Mouse (Mus musculus) kidney, embryonic 14.5 days (tissue): ENCODE measurements around the gene Dennd1a. TPM values are rescaled to one million over a fixed set of nuclear protein-coding genes. Genes with fewer than 3 reads are reported as not detected.

Source experiments
- ATAC-seq: fragments of 200-750 bp; cut with Nextera tagmentation; 2 replicates; pipeline ENCODE4 v1.8.0; 2017; ENCODE audit warnings: moderate number of reproducible peaks, mild to moderate bottlenecking, moderate TSS enrichment, moderate library complexity; ENCODE audit not compliant: low FRiP score, low TSS enrichment
- H3K27ac ChIP-seq: fragments of 300-500 bp; sonication (generic); 2 replicates; pipeline ENCODE4 v1.5.1; 2014; ENCODE audit warnings: low read depth, mild to moderate bottlenecking, low read length, moderate library complexity, mixed read lengths
- H3K27me3 ChIP-seq: fragments of 300-500 bp; sonication (generic); 2 replicates; pipeline ENCODE4 v1.6.1; 2014; ENCODE audit warnings: mild to moderate bottlenecking, low read length; ENCODE audit not compliant: control insufficient read depth, insufficient read depth
- H3K36me3 ChIP-seq: fragments of 300-500 bp; sonication (generic); 2 replicates; pipeline ENCODE4 v1.6.1; 2014; ENCODE audit warnings: low read length, mixed read lengths; ENCODE audit not compliant: control insufficient read depth, insufficient read depth
- H3K4me1 ChIP-seq: fragments of 300-500 bp; sonication (generic); 2 replicates; pipeline ENCODE4 v1.6.1; 2014; ENCODE audit warnings: low read length, mixed read lengths; ENCODE audit not compliant: control insufficient read depth, insufficient read depth
- H3K4me2 ChIP-seq: fragments of 300-500 bp; sonication (generic); replicated peaks from 2 replicates; pipeline ENCODE4 v1.6.1; 2014; ENCODE audit warnings: low read depth, mild to moderate bottlenecking, low read length
- H3K4me3 ChIP-seq: fragments of 300-500 bp; sonication (generic); 2 replicates; pipeline ENCODE4 v1.5.1; 2014; ENCODE audit warnings: mild to moderate bottlenecking, low read length
- H3K9ac ChIP-seq: fragments of 300-500 bp; sonication (generic); 2 replicates; pipeline ENCODE4 v1.6.1; 2014; ENCODE audit warnings: low read depth, mild to moderate bottlenecking, low read length, moderate library complexity
- H3K9me3 ChIP-seq: fragments of 300-500 bp; sonication (generic); 2 replicates; pipeline ENCODE4 v1.6.1; 2016; ENCODE audit warnings: low read length; ENCODE audit not compliant: control insufficient read depth
- WGBS: fragments of 180-500 bp; shearing (Covaris S2); extraction: QIAGEN DNeasy Blood & Tissue Kit; methylation state at CpG from one replicate; pipeline ENCODE4 v1.1.7; 2014; 5-methylcytosine and 5-hydroxymethylcytosine counted together
- polyA plus RNA-seq: library from polyadenylated mRNA; unstranded; fragments of >200 nt; fragmentation: Nextera tagmentation; extraction: Ambion mirVana; gene quantifications from 2 replicates; pipeline ENCODE4 v1.2.1, GENCODE M21; 2014

The Dennd1a gene
- polyA plus RNA-seq, 1 experiment from 2014 or later, result 12.6 TPM

- WGBS, result 50% methylated on average over 4 of the region's 4 CpGs
Observed at GRCm38 (mm10) chr2:37819526-37820152, 467.6 kb downstream of the Dennd1a start.

GRCm38 (mm10) chr2:37818761-37819525 lies 468.2 kb downstream of the Dennd1a start:
- H3K4me1 ChIP-seq, result no peaks in the 10 kb centered on the region
- no peaks in the 10 kb centered on the region for H3K27me3 ChIP-seq
- no peak overlapping the region for H3K4me3 ChIP-seq
- H3K9me3 ChIP-seq, result no peaks in the 10 kb centered on the region
- peaks cover 5% of the 10 kb centered on the region; the same call in 1 of the 2 replicates for H3K36me3 ChIP-seq
- no peak overlapping the region for H3K9ac ChIP-seq
- no peak for ATAC-seq
- H3K27ac ChIP-seq, result no peak overlapping the region
- 23% methylated on average over 5 of the region's 5 CpGs for WGBS
- H3K4me2 ChIP-seq, result no peak overlapping the region

More at GRCm38 (mm10) chr2:37819526-37820152, 467.6 kb downstream of the Dennd1a start:
- no peaks in the 10 kb centered on the region for H3K27me3 ChIP-seq
- H3K9ac ChIP-seq, result no peak overlapping the region
- H3K4me2 ChIP-seq, result no peak overlapping the region
- peaks cover 2% of the 10 kb centered on the region; the same call in 1 of the 2 replicates for H3K36me3 ChIP-seq
- no peaks in the 10 kb centered on the region for H3K9me3 ChIP-seq
- H3K4me3 ChIP-seq, result no peak overlapping the region
- no peaks in the 10 kb centered on the region for H3K4me1 ChIP-seq
- no peak overlapping the region for H3K27ac ChIP-seq
- peak; percentile 79 for ATAC-seq

- no peak overlapping the region for H3K27ac ChIP-seq
- no peak overlapping the region for H3K4me3 ChIP-seq
- no peak overlapping the region for H3K9ac ChIP-seq
- peaks cover 5% of the 10 kb centered on the region; the same call in 1 of the 2 replicates for H3K36me3 ChIP-seq
- ATAC-seq, result 0 out of 2 replicates have a peak, but pooled peaks have one; percentile 30
- H3K4me2 ChIP-seq, result no peak overlapping the region
- H3K9me3 ChIP-seq, result no peaks in the 10 kb centered on the region
- 18% methylated on average over 3 of the region's 3 CpGs for WGBS
- H3K27me3 ChIP-seq, result no peaks in the 10 kb centered on the region
- no peaks in the 10 kb centered on the region for H3K4me1 ChIP-seq
Observed at GRCm38 (mm10) chr2:37815676-37816075, 471.5 kb downstream of the Dennd1a start.

- WGBS, result 83% methylated on average over 8 of the region's 8 CpGs
- no peak overlapping the region for H3K9ac ChIP-seq
- peaks cover 5% of the 10 kb centered on the region; the same call in 1 of the 2 replicates for H3K36me3 ChIP-seq
- no peaks in the 10 kb centered on the region for H3K4me1 ChIP-seq
- H3K4me2 ChIP-seq, result no peak overlapping the region
- no peak overlapping the region for H3K4me3 ChIP-seq
- H3K27ac ChIP-seq, result no peak overlapping the region
- H3K27me3 ChIP-seq, result no peaks in the 10 kb centered on the region
- H3K9me3 ChIP-seq, result no peaks in the 10 kb centered on the region
- ATAC-seq, result no peak
Observed at GRCm38 (mm10) chr2:37814820-37815361, 472.3 kb downstream of the Dennd1a start.

GRCm38 (mm10) chr2:37812401-37812800 lies 474.8 kb downstream of the Dennd1a start:
- no peaks in the 10 kb centered on the region for H3K4me1 ChIP-seq
- no peak overlapping the region for H3K4me3 ChIP-seq
- no peaks in the 10 kb centered on the region for H3K27me3 ChIP-seq
- H3K27ac ChIP-seq, result no peak overlapping the region
- WGBS, result 92% methylated on average over 5 of the region's 5 CpGs
- H3K4me2 ChIP-seq, result no peak overlapping the region
- H3K9me3 ChIP-seq, result no peaks in the 10 kb centered on the region
- peaks cover 5% of the 10 kb centered on the region; the same call in 1 of the 2 replicates for H3K36me3 ChIP-seq
- no peak for ATAC-seq
- H3K9ac ChIP-seq, result no peak overlapping the region

- Histone ChIP-seq H3K4me3 (no peak overlapping the region), H3K9ac (no peak overlapping the region), H3K4me1 (no peaks in the 10 kb centered on the region), H3K27me3 (no peaks in the 10 kb centered on the region), H3K36me3 (peaks cover 5% of the 10 kb centered on the region; the same call in 1 of the 2 replicates), H3K4me2 (no peak overlapping the region), H3K9me3 (no peaks in the 10 kb centered on the region), H3K27ac (no peak overlapping the region)
- WGBS, result 76% methylated on average over 2 of the region's 2 CpGs
- no peak for ATAC-seq
Observed at GRCm38 (mm10) chr2:37811682-37812081, 475.5 kb downstream of the Dennd1a start.

GRCm38 (mm10) chr2:37802610-37803212 lies 484.5 kb downstream of the Dennd1a start:
- WGBS, result 44% methylated on average over 4 of the region's 4 CpGs
- H3K9ac ChIP-seq, result no peak overlapping the region
- H3K4me1 ChIP-seq, result no peaks in the 10 kb centered on the region
- H3K4me2 ChIP-seq, result no peak overlapping the region
- peak; percentile 80 for ATAC-seq
- H3K36me3 ChIP-seq, result 0 out of 2 replicates have a peak, but pooled peaks cover 4% of the 10 kb centered on the region
- no peaks in the 10 kb centered on the region for H3K9me3 ChIP-seq
- H3K27ac ChIP-seq, result no peak overlapping the region
- H3K27me3 ChIP-seq, result no peaks in the 10 kb centered on the region
- no peak overlapping the region for H3K4me3 ChIP-seq

- Histone ChIP-seq H3K4me1 (no peaks in the 10 kb centered on the region), H3K27me3 (no peaks in the 10 kb centered on the region), H3K4me3 (no peak overlapping the region), H3K9me3 (no peaks in the 10 kb centered on the region), H3K9ac (no peak overlapping the region), H3K4me2 (no peak overlapping the region), H3K27ac (no peak overlapping the region), H3K36me3 (0 out of 2 replicates have a peak, but pooled peaks cover 4% of the 10 kb centered on the region)
- WGBS, result 81% methylated on average over 4 of the region's 4 CpGs
- ATAC-seq, result no peak
Observed at GRCm38 (mm10) chr2:37801687-37802086, 485.5 kb downstream of the Dennd1a start.
